Mouse (Mus musculus) brain, embryonic 14.5 days (tissue): ENCODE data around the gene Get4.

ENCODE experiments used
- CTCF ChIP-seq: fragments of 200-500 bp; IDR thresholded peaks from 2 replicates; pipeline ENCODE4 v1.5.1; 2012; ENCODE audit warnings: inconsistent platforms, mild to moderate bottlenecking, moderate library complexity, borderline replicate concordance; ENCODE audit not compliant: insufficient read depth, insufficient read length; ENCODE audit errors: extremely low read depth
- POLR2A ChIP-seq: fragments of 200-500 bp; IDR thresholded peaks from 2 replicates; pipeline ENCODE4 v1.6.1; 2012; ENCODE audit warnings: mild to moderate bottlenecking, inconsistent platforms, borderline replicate concordance; ENCODE audit not compliant: poor library complexity, insufficient read depth, insufficient read length, severe bottlenecking; ENCODE audit errors: extremely low read depth

DNA sequence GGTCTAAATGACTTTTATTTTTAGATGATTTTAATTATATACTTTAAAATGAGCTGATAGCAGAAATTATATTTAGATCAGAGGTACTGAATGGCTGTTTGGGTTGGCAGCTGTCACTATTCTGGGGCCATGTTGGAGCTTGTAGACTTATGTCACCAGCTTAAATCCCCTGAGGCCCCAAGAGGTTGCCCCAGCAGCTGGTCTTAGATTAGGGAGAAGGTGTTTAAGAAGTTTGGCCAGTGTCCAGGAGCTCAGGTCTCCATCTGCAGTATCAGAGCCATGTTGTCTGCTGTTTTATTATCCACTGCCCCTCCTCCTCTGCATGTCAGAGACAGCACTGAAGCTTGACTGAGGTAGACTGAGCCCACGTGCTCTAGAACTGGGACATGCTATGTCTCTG, 8.7 kb upstream of the Get4 start:
- TF ChIP-seq CTCF, result no peak
- no peak for TF ChIP-seq POLR2A
